Mouse (Mus musculus): ENCODE measurements around the gene Efs.

GRCm38 (mm10) chr14:54936831-54937160 is 10.9 kb upstream of the Efs start:
- TF ChIP-seq CTCF (IDR thresholded peaks at IDR 0.05; ENCODE audit: control insufficient read depth, insufficient read depth, low read length) (no peak), POLR2A (IDR thresholded peaks at IDR 0.05; ENCODE audit: borderline replicate concordance, control insufficient read depth, low read depth, low read length) (no peak)
